Mouse (Mus musculus) midbrain, postnatal 0 days (tissue): ENCODE results near the gene Mical2. TPM values are rescaled to one million over a fixed set of nuclear protein-coding genes. Genes with fewer than 3 reads are reported as not detected.
A peak's percentile ranks its signal among the peaks of the same experiment; 100 is the strongest.

Source experiments
- ATAC-seq: fragments of 200-750 bp; cut with Nextera tagmentation; 2 replicates; pipeline ENCODE4 v1.8.0; 2017; ENCODE audit warnings: moderate number of reproducible peaks, mild to moderate bottlenecking, moderate TSS enrichment, moderate library complexity; ENCODE audit not compliant: low FRiP score
- DNase-seq: peaks from one replicate; pipeline ENCODE4 v3.0.0-alpha.2; 2015; ENCODE audit warnings: low spot score
- H3K27ac ChIP-seq: fragments of 300-500 bp; sonication (generic); 2 replicates; pipeline ENCODE4 v1.5.1; 2014; ENCODE audit warnings: low read depth, mild to moderate bottlenecking, low read length, mixed read lengths
- H3K27me3 ChIP-seq: fragments of 300-500 bp; sonication (generic); 2 replicates; pipeline ENCODE4 v1.6.1; 2014; ENCODE audit warnings: low read length, control low read depth, mixed read lengths; ENCODE audit not compliant: insufficient read depth
- H3K36me3 ChIP-seq: fragments of 300-500 bp; sonication (generic); 2 replicates; pipeline ENCODE4 v1.6.1; 2014; ENCODE audit warnings: low read length, control low read depth, mixed read lengths; ENCODE audit not compliant: insufficient read depth
- H3K4me1 ChIP-seq: fragments of 300-500 bp; sonication (generic); 2 replicates; pipeline ENCODE4 v1.6.1; 2014; ENCODE audit warnings: mild to moderate bottlenecking, control low read depth, antibody characterized with exemption, low read length, mixed read lengths; ENCODE audit not compliant: insufficient read depth
- H3K4me2 ChIP-seq: fragments of 300-500 bp; sonication (generic); 2 replicates; pipeline ENCODE4 v1.6.1; 2014; ENCODE audit warnings: low read depth, mild to moderate bottlenecking, low read length, mixed read lengths; ENCODE audit not compliant: poor library complexity, severe bottlenecking
- H3K4me3 ChIP-seq: fragments of 300-500 bp; sonication (generic); 2 replicates; pipeline ENCODE4 v1.5.1; 2014; ENCODE audit warnings: low read depth, mild to moderate bottlenecking, low read length, moderate library complexity
- H3K9ac ChIP-seq: fragments of 300-500 bp; sonication (generic); replicated peaks from 2 replicates; pipeline ENCODE4 v1.6.1; 2014; ENCODE audit warnings: mild to moderate bottlenecking, low read length, moderate library complexity, mixed read lengths; ENCODE audit not compliant: poor library complexity, severe bottlenecking
- H3K9me3 ChIP-seq: fragments of 300-500 bp; sonication (generic); 2 replicates; pipeline ENCODE4 v1.6.1; 2016; ENCODE audit warnings: low read length, control low read depth
- CTCF ChIP-seq: IDR thresholded peaks from 2 replicates; pipeline ENCODE4 v1.5.1; 2016; ENCODE audit warnings: antibody characterized with exemption, mild to moderate bottlenecking
- WGBS: fragments of 180-500 bp; shearing (Covaris S2); extraction: QIAGEN DNeasy Blood & Tissue Kit; methylation state at CpG from one replicate; pipeline ENCODE4 v1.1.7; 2014; 5-methylcytosine and 5-hydroxymethylcytosine counted together
- polyA plus RNA-seq: library from polyadenylated mRNA; unstranded; fragments of >200 nt; fragmentation: Nextera tagmentation; extraction: Ambion mirVana; gene quantifications from 2 replicates; pipeline ENCODE4 v1.2.1, GENCODE M21; 2015
- total RNA-seq: library from RNA; depleted of rRNA; stranded (reverse); fragments of >200 nt; gene quantifications from 2 replicates; pipeline ENCODE4 v1.2.3, GENCODE M21; 2014

Gene Mical2
- total and polyA plus RNA-seq, 2 experiments from 2014 or later: 6.2 to 11.0 TPM

DNA sequence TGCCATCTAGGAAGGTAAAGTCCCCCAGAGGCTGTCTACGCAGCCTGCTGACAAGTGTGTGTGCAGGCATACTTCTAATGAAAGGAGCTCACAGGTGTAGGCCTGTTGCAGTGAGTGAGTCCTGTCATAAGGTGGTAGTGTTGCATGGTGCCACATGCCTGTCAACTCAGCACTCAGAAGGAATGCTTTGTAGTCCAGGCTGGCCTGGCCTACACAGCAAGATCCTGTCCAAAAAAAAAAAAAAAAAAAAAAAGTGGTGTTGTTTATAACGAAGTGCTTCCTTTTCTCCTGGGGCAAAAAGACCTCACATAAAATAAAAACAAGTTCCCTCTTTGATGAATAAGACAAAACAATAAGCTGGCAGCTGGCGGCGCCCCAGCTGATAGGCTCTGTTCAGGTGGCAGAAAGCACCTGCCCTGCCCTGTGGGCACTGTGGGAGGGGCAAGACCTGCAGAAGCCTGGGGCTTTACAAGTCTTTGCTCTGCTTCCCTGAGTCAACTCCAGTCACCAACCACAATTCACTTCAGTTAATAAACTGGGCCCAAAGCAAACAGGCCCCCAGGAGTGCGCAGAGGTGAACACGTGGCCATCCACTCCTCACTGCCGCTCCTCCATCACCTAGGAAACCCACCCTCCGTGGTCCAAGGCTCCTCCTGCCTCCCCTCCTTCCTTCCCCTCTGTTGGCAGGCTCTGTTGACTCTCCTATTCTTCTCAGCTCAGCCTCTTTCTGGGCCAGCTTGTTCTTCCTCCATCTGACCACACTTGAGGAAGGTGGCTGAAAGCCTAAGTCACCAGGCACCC, 12.5 kb upstream of the Mical2 start:
- peak; percentile 86 for ATAC-seq
- no peak overlapping the region for H3K4me3 ChIP-seq
- peak; percentile 72 for TF ChIP-seq CTCF
- no peaks in the 10 kb centered on the region for H3K9me3 ChIP-seq
- no peak overlapping the region for H3K9ac ChIP-seq
- no peak overlapping the region for H3K4me2 ChIP-seq
- peak; percentile 65 for DNase-seq
- H3K4me1 ChIP-seq: peaks cover 9% of the 10 kb centered on the region; the same call in 1 of the 2 replicates
- WGBS: 28% methylated on average over 8 of the region's 8 CpGs
- H3K36me3 ChIP-seq: no peaks in the 10 kb centered on the region
- no peaks in the 10 kb centered on the region for H3K27me3 ChIP-seq
- H3K27ac ChIP-seq: 0 out of 2 replicates have a peak overlapping the region, but pooled peaks have one; percentile 18

GRCm38 (mm10) chr7:112215871-112216270, 9.8 kb upstream of the Mical2 start:
- no peak overlapping the region for H3K9ac ChIP-seq
- H3K36me3 ChIP-seq: no peaks in the 10 kb centered on the region
- ATAC-seq (no peak), DNase-seq (no peak)
- no peaks in the 10 kb centered on the region for H3K27me3 ChIP-seq
- no peak overlapping the region for H3K4me3 ChIP-seq
- TF ChIP-seq CTCF: peak; percentile 38
- peaks cover 9% of the 10 kb centered on the region; the same call in 1 of the 2 replicates for H3K4me1 ChIP-seq
- WGBS: 83% methylated on average over 3 of the region's 3 CpGs
- no peak overlapping the region for H3K27ac ChIP-seq
- H3K4me2 ChIP-seq: no peak overlapping the region
- H3K9me3 ChIP-seq: no peaks in the 10 kb centered on the region

DNA sequence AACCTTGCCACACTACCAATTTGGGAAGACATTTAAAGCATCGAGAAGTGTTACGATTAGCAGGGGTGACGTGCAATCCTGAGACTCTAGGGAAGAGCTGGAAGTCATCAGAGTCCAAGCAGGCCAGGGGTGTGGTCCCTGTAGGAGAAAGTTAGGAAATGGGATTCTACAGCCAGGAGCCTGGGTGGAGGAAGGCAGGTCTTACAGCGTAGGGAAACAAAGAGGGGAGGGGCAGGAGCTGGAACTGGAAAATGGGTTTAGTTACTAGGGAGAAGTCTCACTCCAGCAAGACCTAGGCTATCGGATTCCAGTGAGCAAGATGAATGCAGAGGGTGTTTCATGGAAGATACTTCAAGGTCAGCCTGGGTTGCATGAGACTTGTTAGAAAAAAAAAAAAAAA, 8.9 kb upstream of the Mical2 start:
- no peaks in the 10 kb centered on the region for H3K36me3 ChIP-seq
- no peaks in the 10 kb centered on the region for H3K27me3 ChIP-seq
- no peaks in the 10 kb centered on the region for H3K9me3 ChIP-seq
- peaks cover 9% of the 10 kb centered on the region; the same call in 1 of the 2 replicates for H3K4me1 ChIP-seq
- DNase-seq: no peak
- ATAC-seq: no peak
- H3K9ac ChIP-seq: no peak overlapping the region
- H3K27ac ChIP-seq: no peak overlapping the region
- H3K4me3 ChIP-seq: no peak overlapping the region
- WGBS: 61% methylated on average over 5 of the region's 5 CpGs
- no peak for TF ChIP-seq CTCF
- no peak overlapping the region for H3K4me2 ChIP-seq

- Histone ChIP-seq H3K27ac (no peak overlapping the region), H3K36me3 (no peaks in the 10 kb centered on the region), H3K9me3 (no peaks in the 10 kb centered on the region), H3K4me3 (no peak overlapping the region), H3K4me1 (peaks cover 9% of the 10 kb centered on the region; the same call in 1 of the 2 replicates), H3K27me3 (no peaks in the 10 kb centered on the region), H3K9ac (no peak overlapping the region), H3K4me2 (no peak overlapping the region)
- no peak for DNase-seq
- 39% methylated on average over 6 of the region's 6 CpGs for WGBS
- ATAC-seq: no peak
- TF ChIP-seq CTCF: no peak
Observed at GRCm38 (mm10) chr7:112217208-112217607, 8.4 kb upstream of the Mical2 start.

DNA sequence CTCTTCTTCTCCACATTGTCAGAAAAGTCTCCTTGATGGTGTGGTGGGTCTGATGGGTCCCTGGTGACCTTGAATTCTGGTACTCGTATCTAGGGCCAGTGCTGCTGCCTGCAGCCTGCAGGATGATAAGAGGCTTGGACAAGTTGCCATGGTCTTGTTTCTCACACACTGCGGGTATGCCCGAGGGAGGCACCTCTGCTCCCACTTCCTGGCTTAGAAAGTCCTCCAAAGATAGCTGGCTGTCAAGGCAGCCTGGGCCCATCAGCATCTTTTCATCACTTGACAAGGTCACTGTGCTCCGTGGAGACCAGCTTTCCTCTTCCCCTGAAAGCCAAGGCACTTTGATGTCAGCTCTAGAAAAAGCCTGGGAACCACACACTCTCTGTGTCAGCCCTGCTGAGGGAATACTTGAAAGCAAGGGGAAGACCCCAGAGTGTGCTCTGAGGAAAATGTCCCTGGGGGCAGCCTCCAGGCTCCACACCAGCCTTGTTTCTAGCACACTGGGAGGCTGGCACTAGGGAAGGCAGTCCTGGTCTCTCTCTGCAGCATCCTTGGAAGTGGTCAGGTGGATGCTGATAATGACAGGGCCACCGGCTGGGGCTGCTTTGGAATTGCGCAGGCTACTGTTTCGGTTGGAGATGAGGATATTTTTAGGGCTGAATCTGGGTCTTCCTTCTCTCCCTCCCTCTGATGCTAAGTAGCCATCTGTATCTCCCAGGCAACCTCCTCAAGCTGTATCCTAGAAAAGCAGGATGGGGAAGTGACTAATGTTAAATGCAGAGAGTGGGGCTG, 2.7 kb upstream of the Mical2 start:
- no peak overlapping the region for H3K4me2 ChIP-seq
- H3K27ac ChIP-seq: no peak overlapping the region; the same call in 1 of the 2 replicates
- ATAC-seq: no peak
- H3K4me1 ChIP-seq: no peaks in the 10 kb centered on the region; the same call in 1 of the 2 replicates
- WGBS: 66% methylated on average over 7 of the region's 7 CpGs
- no peak overlapping the region for H3K4me3 ChIP-seq
- peaks cover 19% of the 10 kb centered on the region; the same call in 1 of the 2 replicates for H3K27me3 ChIP-seq
- H3K36me3 ChIP-seq: no peaks in the 10 kb centered on the region
- no peaks in the 10 kb centered on the region for H3K9me3 ChIP-seq
- DNase-seq: no peak
- no peak for TF ChIP-seq CTCF
- H3K9ac ChIP-seq: no peak overlapping the region
